Mouse (Mus musculus) megakaryocyte, embryonic 14.5 days (primary cell): ENCODE measurements around the gene Amh.

ENCODE experiments used
- FLI1 ChIP-seq: IDR thresholded peaks from 2 replicates; pipeline ENCODE4 v1.6.1; 2012; ENCODE audit warnings: low read length, inconsistent platforms, mixed read lengths
- GATA1 ChIP-seq: IDR thresholded peaks from 3 replicates; pipeline ENCODE4 v1.6.1; 2012; ENCODE audit warnings: mixed read lengths, low read length, inconsistent platforms, borderline replicate concordance

DNA sequence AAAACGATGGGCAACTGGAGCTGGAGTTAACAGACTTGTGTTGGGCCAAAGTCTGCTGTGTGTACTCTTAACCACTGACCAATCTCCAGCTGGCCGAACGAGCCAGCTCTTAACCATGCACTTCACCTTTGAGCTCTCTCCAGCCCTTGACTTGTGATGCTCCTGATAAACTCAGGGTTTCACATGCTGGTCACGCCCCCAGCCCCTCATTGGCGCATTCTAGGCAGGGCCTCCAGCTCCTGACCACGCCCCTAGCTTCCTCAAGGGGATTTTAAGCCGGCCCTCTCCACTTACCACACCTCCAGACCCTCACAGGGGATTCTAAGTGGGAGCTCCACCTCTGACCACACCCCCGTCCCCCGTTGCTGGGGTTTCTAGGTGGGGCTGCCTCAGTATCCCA is 26.1 kb downstream of the Amh start:
- TF ChIP-seq GATA1 (no peak), FLI1 (no peak)
